Mouse (Mus musculus) stomach, embryonic 15.5 days (tissue): ENCODE data around the gene Dicer1. TPM values are rescaled to one million over a fixed set of nuclear protein-coding genes. Genes with fewer than 3 reads are reported as not detected.

Experiments
- ATAC-seq: fragments of 200-750 bp; cut with Nextera tagmentation; 2 replicates; pipeline ENCODE4 v1.8.0; 2017; ENCODE audit warnings: low read depth, moderate number of reproducible peaks, moderate TSS enrichment; ENCODE audit not compliant: insufficient read depth, low FRiP score
- H3K27ac ChIP-seq: fragments of 300-500 bp; sonication (generic); 2 replicates; pipeline ENCODE4 v1.5.1; 2015; ENCODE audit warnings: mild to moderate bottlenecking, inconsistent platforms
- H3K27me3 ChIP-seq: fragments of 300-500 bp; sonication (generic); replicated peaks from 2 replicates; pipeline ENCODE4 v1.6.1; 2015; ENCODE audit warnings: inconsistent platforms
- H3K36me3 ChIP-seq: fragments of 300-500 bp; sonication (generic); 2 replicates; pipeline ENCODE4 v1.6.1; 2015; ENCODE audit warnings: inconsistent platforms
- H3K4me1 ChIP-seq: fragments of 300-500 bp; sonication (generic); 2 replicates; pipeline ENCODE4 v1.6.1; 2015; ENCODE audit warnings: inconsistent platforms
- H3K4me2 ChIP-seq: fragments of 300-500 bp; sonication (generic); 2 replicates; pipeline ENCODE4 v1.6.1; 2015; ENCODE audit warnings: mild to moderate bottlenecking, inconsistent platforms
- H3K4me3 ChIP-seq: fragments of 300-500 bp; sonication (generic); replicated peaks from 2 replicates; pipeline ENCODE4 v1.5.1; 2015; ENCODE audit warnings: inconsistent platforms
- H3K9ac ChIP-seq: fragments of 300-500 bp; sonication (generic); 2 replicates; pipeline ENCODE4 v1.6.1; 2015; ENCODE audit warnings: inconsistent platforms
- H3K9me3 ChIP-seq: fragments of 300-500 bp; sonication (generic); 2 replicates; pipeline ENCODE4 v1.6.1; 2016; ENCODE audit warnings: inconsistent platforms
- WGBS: fragments of 180-500 bp; shearing (Covaris S2); methylation state at CpG from one replicate; pipeline ENCODE4 v1.1.7; 2015; 5-methylcytosine and 5-hydroxymethylcytosine counted together
- polyA plus RNA-seq: library from polyadenylated mRNA; unstranded; fragments of >200 nt; fragmentation: Nextera tagmentation; extraction: Ambion mirVana; gene quantifications from 2 replicates; pipeline ENCODE4 v1.2.1, GENCODE M21; 2015

Dicer1 gene
- polyA plus RNA-seq, 1 experiment from 2014 or later: 31.4 TPM

DNA sequence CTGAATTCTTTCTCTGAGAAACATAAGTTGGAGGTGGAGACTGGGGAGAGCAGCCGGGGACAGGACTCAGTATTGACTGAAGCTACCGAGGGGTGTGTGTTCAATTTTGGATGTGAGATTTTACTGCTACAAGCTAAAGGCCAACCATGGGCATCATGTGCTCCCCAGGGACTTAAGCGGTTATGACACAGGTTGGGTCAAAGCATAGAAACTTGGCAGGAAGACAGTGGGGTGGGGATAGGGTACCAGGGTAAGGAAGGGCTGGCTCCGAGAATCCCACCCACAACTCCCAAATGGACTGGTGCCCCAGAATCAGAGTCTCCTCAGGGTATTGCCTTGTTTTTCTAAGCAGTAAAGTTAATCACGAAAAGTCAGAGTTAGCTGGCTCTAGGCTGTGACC is 13.4 kb upstream of the Dicer1 start:
- Histone ChIP-seq H3K36me3 (no peaks in the 10 kb centered on the region), H3K27me3 (no peaks in the 10 kb centered on the region), H3K9ac (no peak overlapping the region), H3K27ac (no peak overlapping the region), H3K4me3 (no peak overlapping the region), H3K4me2 (no peak overlapping the region), H3K4me1 (no peaks in the 10 kb centered on the region), H3K9me3 (no peaks in the 10 kb centered on the region)
- WGBS: 78% methylated on average over 5 of the region's 5 CpGs
- ATAC-seq: no peak

DNA sequence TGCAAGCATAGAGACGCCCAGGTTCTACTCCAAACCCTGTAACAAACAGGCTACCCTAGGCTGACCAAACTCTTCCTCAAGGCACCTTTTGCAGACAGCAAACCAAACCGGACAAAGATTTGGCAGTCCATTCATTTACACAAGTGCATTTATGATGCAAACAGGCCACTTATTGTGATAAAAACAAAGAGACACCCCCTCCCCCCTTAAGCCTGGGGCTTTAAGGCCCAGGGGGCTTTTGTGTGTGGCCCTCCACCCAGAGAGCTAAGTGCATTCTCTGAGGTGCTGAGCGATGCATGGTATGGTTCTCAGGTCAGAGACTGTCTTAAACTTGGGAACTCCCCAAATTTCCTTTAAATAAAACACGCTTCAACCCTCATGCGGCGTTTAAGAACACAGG is 12.2 kb upstream of the Dicer1 start:
- H3K4me2 ChIP-seq: no peak overlapping the region
- no peak overlapping the region for H3K27ac ChIP-seq
- no peaks in the 10 kb centered on the region for H3K9me3 ChIP-seq
- H3K9ac ChIP-seq: no peak overlapping the region
- no peaks in the 10 kb centered on the region for H3K27me3 ChIP-seq
- ATAC-seq: no peak
- WGBS: 74% methylated on average over 6 of the region's 6 CpGs
- no peaks in the 10 kb centered on the region for H3K4me1 ChIP-seq
- no peaks in the 10 kb centered on the region for H3K36me3 ChIP-seq
- H3K4me3 ChIP-seq: no peak overlapping the region

- Histone ChIP-seq H3K36me3 (no peaks in the 10 kb centered on the region), H3K4me3 (no peak overlapping the region), H3K27ac (no peak overlapping the region), H3K4me1 (no peaks in the 10 kb centered on the region), H3K9ac (no peak overlapping the region), H3K27me3 (no peaks in the 10 kb centered on the region), H3K4me2 (no peak overlapping the region), H3K9me3 (no peaks in the 10 kb centered on the region)
- WGBS: 84% methylated on average over 8 of the region's 8 CpGs
- ATAC-seq: no peak
Measured at GRCm38 (mm10) chr12:104761411-104761810, 9.7 kb upstream of the Dicer1 start.

GRCm38 (mm10) chr12:104758066-104758465 is 6.3 kb upstream of the Dicer1 start:
- Histone ChIP-seq H3K4me3 (no peak overlapping the region), H3K4me2 (no peak overlapping the region), H3K9me3 (no peaks in the 10 kb centered on the region), H3K4me1 (no peaks in the 10 kb centered on the region), H3K27me3 (no peaks in the 10 kb centered on the region), H3K9ac (no peak overlapping the region), H3K36me3 (no peaks in the 10 kb centered on the region), H3K27ac (no peak overlapping the region)
- no peak for ATAC-seq
- 78% methylated on average over 7 of the region's 7 CpGs for WGBS

GRCm38 (mm10) chr12:104753686-104754085 is 1.9 kb upstream of the Dicer1 start:
- H3K4me3 ChIP-seq: no peak overlapping the region
- no peak overlapping the region for H3K27ac ChIP-seq
- WGBS: 68% methylated on average over 4 of the region's 4 CpGs
- no peak overlapping the region for H3K4me2 ChIP-seq
- H3K4me1 ChIP-seq: peaks cover 19% of the 10 kb centered on the region
- no peak overlapping the region for H3K9ac ChIP-seq
- ATAC-seq: no peak
- H3K36me3 ChIP-seq: no peaks in the 10 kb centered on the region
- no peaks in the 10 kb centered on the region for H3K9me3 ChIP-seq
- H3K27me3 ChIP-seq: no peaks in the 10 kb centered on the region

- Histone ChIP-seq H3K4me3 (peak overlapping the region; percentile 91), H3K36me3 (no peaks in the 10 kb centered on the region), H3K27me3 (no peaks in the 10 kb centered on the region), H3K4me1 (peaks cover 21% of the 10 kb centered on the region), H3K9ac (peak overlapping the region; percentile 84), H3K4me2 (peak overlapping the region; percentile 89), H3K27ac (peak overlapping the region; percentile 83), H3K9me3 (no peaks in the 10 kb centered on the region)
- under 1% methylated on average over 51 of the region's 52 CpGs for WGBS
- peak; percentile 32; the same call in 1 of the 2 replicates for ATAC-seq
Measured at GRCm38 (mm10) chr12:104751331-104751813, 380 bp downstream of the Dicer1 start.

DNA sequence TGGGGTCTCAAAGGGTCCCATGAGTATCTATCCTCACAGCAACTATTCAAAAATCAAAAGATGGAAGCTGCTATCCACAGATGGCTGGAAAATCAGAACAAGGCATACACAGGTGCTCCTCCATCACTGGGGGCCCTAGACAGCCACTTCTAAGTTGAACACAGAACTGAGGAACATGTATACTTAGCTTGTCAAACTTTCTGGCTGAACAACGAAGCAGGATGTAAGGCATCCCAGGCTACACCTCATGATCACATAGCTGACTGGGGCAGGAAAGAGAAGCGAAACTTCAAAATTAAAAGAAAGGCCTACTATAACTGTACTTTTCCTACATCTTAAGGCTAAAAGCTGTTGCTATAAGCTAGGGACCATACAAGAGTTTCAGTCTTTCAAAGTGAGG is 2.8 kb downstream of the Dicer1 start:
- H3K9me3 ChIP-seq: no peaks in the 10 kb centered on the region
- ATAC-seq: no peak
- WGBS: 60% methylated on average over 2 of the region's 2 CpGs
- no peak overlapping the region for H3K27ac ChIP-seq
- H3K9ac ChIP-seq: no peak overlapping the region
- H3K4me3 ChIP-seq: no peak overlapping the region
- no peak overlapping the region for H3K4me2 ChIP-seq
- H3K4me1 ChIP-seq: peaks cover 21% of the 10 kb centered on the region
- no peaks in the 10 kb centered on the region for H3K36me3 ChIP-seq
- H3K27me3 ChIP-seq: no peaks in the 10 kb centered on the region

GRCm38 (mm10) chr12:104747252-104747651 is 4.5 kb downstream of the Dicer1 start:
- Histone ChIP-seq H3K4me1 (peaks cover 30% of the 10 kb centered on the region), H3K27ac (no peak overlapping the region), H3K27me3 (no peaks in the 10 kb centered on the region), H3K4me3 (no peak overlapping the region), H3K9ac (no peak overlapping the region), H3K4me2 (no peak overlapping the region), H3K9me3 (no peaks in the 10 kb centered on the region), H3K36me3 (no peaks in the 10 kb centered on the region)
- ATAC-seq: no peak
- WGBS: 86% methylated on average over 5 of the region's 5 CpGs

DNA sequence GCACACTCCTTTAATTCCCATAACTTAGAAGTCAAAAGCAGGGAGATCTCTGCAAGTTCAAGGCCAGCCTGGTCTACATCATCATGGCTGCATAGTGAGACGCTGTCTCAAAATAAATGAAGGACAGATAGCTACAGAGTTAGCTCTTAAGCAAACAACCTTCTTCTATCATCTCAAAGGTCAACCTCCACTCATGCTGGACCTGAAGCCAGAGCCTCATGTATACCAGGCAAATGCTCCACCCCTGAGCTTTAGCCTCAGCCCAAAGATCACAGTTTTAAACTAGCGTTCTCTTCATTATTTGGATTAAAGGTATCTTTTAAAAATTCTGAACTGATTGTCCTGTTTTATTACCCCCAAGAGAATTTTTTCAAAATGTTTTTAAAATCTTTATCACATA is 5.2 kb downstream of the Dicer1 start:
- Histone ChIP-seq H3K4me1 (peaks cover 33% of the 10 kb centered on the region), H3K27me3 (no peaks in the 10 kb centered on the region), H3K9me3 (no peaks in the 10 kb centered on the region), H3K4me2 (no peak overlapping the region), H3K9ac (no peak overlapping the region), H3K27ac (no peak overlapping the region), H3K4me3 (no peak overlapping the region), H3K36me3 (no peaks in the 10 kb centered on the region)
- ATAC-seq: no peak
- WGBS: 85% methylated on average over 2 of the region's 2 CpGs

GRCm38 (mm10) chr12:104743687-104744086 is 8.1 kb downstream of the Dicer1 start:
- WGBS: 78% methylated on average over 4 of the region's 4 CpGs
- no peak for ATAC-seq
- H3K36me3 ChIP-seq: no peaks in the 10 kb centered on the region

GRCm38 (mm10) chr12:104742247-104742646 is 9.5 kb downstream of the Dicer1 start:
- H3K9me3 ChIP-seq: no peaks in the 10 kb centered on the region
- H3K27me3 ChIP-seq: no peaks in the 10 kb centered on the region
- no peak overlapping the region for H3K4me2 ChIP-seq
- H3K27ac ChIP-seq: no peak overlapping the region
- no peak overlapping the region for H3K9ac ChIP-seq
- ATAC-seq: no peak
- no peaks in the 10 kb centered on the region for H3K36me3 ChIP-seq
- 71% methylated on average over 6 of the region's 6 CpGs for WGBS
- H3K4me1 ChIP-seq: peaks cover 16% of the 10 kb centered on the region; the same call in 1 of the 2 replicates
- H3K4me3 ChIP-seq: no peak overlapping the region

More at GRCm38 (mm10) chr12:104743687-104744086, 8.1 kb downstream of the Dicer1 start:
- H3K9me3 ChIP-seq: no peaks in the 10 kb centered on the region
- no peak overlapping the region for H3K4me2 ChIP-seq
- H3K27me3 ChIP-seq: no peaks in the 10 kb centered on the region
- H3K9ac ChIP-seq: no peak overlapping the region
- no peak overlapping the region for H3K27ac ChIP-seq
- H3K4me1 ChIP-seq: peaks cover 17% of the 10 kb centered on the region; the same call in 1 of the 2 replicates
- H3K4me3 ChIP-seq: no peak overlapping the region

DNA sequence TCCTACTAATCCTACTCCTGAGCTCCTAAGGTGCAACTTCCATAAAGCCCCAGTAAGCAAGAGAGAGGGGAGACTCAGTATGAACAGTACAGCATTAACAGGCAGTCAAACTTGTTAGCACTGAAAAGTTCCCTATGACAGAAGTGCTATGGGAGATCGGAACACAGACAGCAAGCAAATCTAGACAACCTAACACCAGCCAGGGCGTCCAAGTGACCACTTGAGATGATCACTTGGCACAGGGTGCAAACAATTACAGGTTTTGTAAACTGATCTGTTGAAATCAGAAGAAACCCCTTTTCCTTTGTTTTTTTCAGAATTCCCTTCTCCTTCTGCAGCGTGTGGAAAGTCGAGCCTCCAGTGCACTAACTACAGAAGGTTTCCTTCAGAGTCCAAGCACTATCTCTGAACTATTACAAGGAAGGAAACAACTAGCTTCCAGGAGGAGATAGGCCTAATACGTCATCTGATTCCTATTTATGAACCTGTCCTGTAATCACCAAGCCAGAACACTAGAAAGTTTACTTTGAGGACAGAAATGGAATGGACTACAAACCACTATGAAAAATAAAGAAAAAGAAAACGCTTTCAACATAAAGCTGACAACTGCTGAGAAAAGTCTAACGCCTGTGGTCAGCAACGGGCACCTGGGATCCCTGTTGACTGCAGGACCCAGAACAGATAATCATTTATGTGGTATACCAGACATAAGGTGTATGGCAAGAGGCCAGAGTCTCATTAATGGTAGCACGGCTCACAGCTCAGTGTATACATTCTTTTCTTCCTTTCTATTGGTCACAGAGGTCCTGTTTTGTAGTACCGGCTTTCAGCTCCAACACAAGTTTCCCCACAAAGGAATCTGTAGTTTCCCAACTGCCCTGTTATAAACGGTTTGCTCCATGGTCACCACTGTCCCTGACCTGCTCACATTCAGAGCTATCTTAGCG is 10.6 kb downstream of the Dicer1 start:
- ATAC-seq: no peak
- Histone ChIP-seq H3K36me3 (no peaks in the 10 kb centered on the region), H3K9ac (no peak overlapping the region), H3K27ac (no peak overlapping the region), H3K4me2 (no peak overlapping the region), H3K4me3 (no peak overlapping the region), H3K9me3 (no peaks in the 10 kb centered on the region), H3K27me3 (no peaks in the 10 kb centered on the region), H3K4me1 (peaks cover 16% of the 10 kb centered on the region; the same call in 1 of the 2 replicates)
- WGBS: 56% methylated on average over 12 of the region's 12 CpGs
